Mouse (Mus musculus): ENCODE measurements at regions not wholly inside any gene's neighbourhood (a gene's known extent, or its start where the extent isn't known, plus 50 kb on each side); places are given as distances from the start of the nearest gene placed in this dataset.

DNA sequence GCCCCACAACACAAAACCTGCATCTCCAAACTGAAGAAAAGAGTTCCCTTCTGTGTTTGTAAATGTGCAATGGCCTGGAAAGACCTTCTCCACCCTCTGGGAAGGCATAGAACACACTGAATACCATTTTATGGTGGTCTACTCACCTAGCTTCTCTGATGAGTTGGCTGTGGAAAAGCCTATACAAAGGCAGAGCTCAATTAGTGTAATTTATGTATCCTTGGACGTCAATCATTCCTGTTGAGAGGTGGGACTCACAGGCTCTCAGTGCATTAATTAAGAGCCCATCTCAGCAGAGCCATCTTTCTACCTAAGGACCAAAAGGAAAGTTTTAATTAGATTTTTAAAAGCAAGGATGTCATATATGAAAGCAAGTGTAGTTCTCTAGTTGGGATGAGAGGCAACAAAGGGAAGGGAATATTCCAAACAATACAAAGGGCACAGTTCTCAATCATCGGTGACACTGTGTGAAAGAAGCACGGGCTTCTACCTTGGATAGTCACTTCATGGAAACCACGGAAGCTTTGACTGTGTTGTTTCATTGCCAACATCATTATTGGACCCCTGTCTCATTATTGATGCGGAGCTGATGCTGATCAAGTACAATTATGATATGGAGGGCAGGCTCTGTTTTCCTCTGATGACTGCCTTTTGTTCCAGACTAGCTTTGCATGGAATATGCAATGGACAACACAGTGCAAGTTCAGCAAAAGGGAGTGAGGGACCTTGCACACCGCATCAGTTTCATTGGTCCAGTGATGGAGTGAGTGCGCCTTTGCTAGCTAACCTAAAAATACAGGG lies 392.5 kb upstream of the Tenm3 start:
- H3K4me3 ChIP-seq (ENCODE audit: low read length) = no peak overlapping the region
- H3K9ac ChIP-seq (replicated peaks; ENCODE audit: low read length) = no peak overlapping the region
- no peak overlapping the region for H3K4me2 ChIP-seq (ENCODE audit: low read depth, low read length)
- no peak for TF ChIP-seq CTCF (IDR thresholded peaks at IDR 0.05; ENCODE audit: low read depth)
- no peaks in the 10 kb centered on the region for H3K9me3 ChIP-seq (ENCODE audit: low read length)
- WGBS = 53% methylated on average over 7 of the region's 7 CpGs
- H3K27ac ChIP-seq = no peak overlapping the region
- no peaks in the 10 kb centered on the region for H3K27me3 ChIP-seq (ENCODE audit: insufficient read depth, low read length)
- H3K36me3 ChIP-seq (ENCODE audit: insufficient read depth, low read length) = no peaks in the 10 kb centered on the region
- DNase-seq (ENCODE audit: low spot score) (no peak), ATAC-seq (no peak)
- H3K4me1 ChIP-seq (ENCODE audit: insufficient read depth, low read length) = 0 out of 2 replicates have a peak, but pooled peaks cover 3% of the 10 kb centered on the region

DNA sequence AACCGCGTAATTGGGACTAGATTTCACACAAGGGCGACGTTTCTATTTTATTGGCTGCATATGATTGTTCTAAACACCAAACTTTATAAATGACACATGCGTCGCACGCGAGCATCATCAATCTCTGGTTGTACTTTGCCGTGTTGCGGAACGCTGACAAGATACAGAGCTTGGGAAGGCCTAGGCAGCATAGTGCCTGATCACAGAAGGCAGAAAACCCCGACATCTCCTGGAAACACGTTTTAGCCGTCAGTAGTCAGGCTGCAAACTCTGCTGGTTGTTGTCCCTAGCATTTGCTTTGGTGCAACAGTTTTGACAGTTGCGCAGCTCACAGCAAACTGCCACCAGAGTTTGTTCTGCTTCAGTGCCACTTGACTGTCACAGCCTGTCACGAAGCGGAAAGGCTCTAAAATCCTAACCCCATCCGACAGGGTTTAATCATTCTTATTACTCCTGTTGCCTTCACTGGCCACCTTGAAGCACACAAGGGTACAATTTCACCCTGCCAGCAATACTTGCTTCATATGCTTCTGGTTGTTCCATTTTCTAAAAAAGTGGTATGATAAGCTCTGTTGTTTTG lies 380.2 kb upstream of the Tenm3 start:
- Histone ChIP-seq H3K9me3 (ENCODE audit: low read length) (no peaks in the 10 kb centered on the region), H3K27me3 (ENCODE audit: insufficient read depth, low read length) (no peaks in the 10 kb centered on the region), H3K27ac (no peak overlapping the region), H3K9ac (replicated peaks; ENCODE audit: low read length) (no peak overlapping the region), H3K4me3 (ENCODE audit: low read length) (no peak overlapping the region), H3K4me2 (ENCODE audit: low read depth, low read length) (no peak overlapping the region), H3K4me1 (ENCODE audit: insufficient read depth, low read length) (no peaks in the 10 kb centered on the region), H3K36me3 (ENCODE audit: insufficient read depth, low read length) (no peaks in the 10 kb centered on the region)
- 59% methylated on average over 18 of the region's 18 CpGs for WGBS
- peak; percentile 18 for DNase-seq (ENCODE audit: low spot score)
- no peak for TF ChIP-seq CTCF (IDR thresholded peaks at IDR 0.05; ENCODE audit: low read depth)
- no peak for ATAC-seq

DNA sequence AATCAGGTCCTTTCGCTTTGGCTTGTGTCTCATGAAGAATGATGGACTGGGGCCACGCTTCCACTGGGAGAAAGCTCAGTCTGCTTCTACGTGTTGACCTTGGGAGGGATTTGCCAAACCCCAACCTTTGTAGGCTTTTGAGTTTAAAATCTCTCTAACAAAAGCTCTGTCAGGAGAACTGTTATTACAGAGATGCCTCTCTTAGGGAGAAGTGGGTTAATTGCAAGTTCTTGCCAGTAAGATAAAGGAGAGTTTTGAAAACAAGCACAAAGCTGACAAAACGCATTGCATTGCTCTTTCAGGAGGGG lies 351.5 kb upstream of the Tenm3 start:
- no peak for TF ChIP-seq CTCF (IDR thresholded peaks at IDR 0.05; ENCODE audit: low read depth)
- WGBS = 55% methylated on average over 4 of the region's 4 CpGs
- Histone ChIP-seq H3K4me3 (ENCODE audit: low read length) (no peak overlapping the region), H3K36me3 (ENCODE audit: insufficient read depth, low read length) (no peaks in the 10 kb centered on the region), H3K9ac (replicated peaks; ENCODE audit: low read length) (no peak overlapping the region), H3K27me3 (ENCODE audit: insufficient read depth, low read length) (no peaks in the 10 kb centered on the region), H3K4me2 (ENCODE audit: low read depth, low read length) (no peak overlapping the region), H3K27ac (no peak overlapping the region), H3K4me1 (ENCODE audit: insufficient read depth, low read length) (0 out of 2 replicates have a peak, but pooled peaks cover 5% of the 10 kb centered on the region), H3K9me3 (ENCODE audit: low read length) (no peaks in the 10 kb centered on the region)
- no peak for ATAC-seq
- no peak for DNase-seq (ENCODE audit: low spot score)

DNA sequence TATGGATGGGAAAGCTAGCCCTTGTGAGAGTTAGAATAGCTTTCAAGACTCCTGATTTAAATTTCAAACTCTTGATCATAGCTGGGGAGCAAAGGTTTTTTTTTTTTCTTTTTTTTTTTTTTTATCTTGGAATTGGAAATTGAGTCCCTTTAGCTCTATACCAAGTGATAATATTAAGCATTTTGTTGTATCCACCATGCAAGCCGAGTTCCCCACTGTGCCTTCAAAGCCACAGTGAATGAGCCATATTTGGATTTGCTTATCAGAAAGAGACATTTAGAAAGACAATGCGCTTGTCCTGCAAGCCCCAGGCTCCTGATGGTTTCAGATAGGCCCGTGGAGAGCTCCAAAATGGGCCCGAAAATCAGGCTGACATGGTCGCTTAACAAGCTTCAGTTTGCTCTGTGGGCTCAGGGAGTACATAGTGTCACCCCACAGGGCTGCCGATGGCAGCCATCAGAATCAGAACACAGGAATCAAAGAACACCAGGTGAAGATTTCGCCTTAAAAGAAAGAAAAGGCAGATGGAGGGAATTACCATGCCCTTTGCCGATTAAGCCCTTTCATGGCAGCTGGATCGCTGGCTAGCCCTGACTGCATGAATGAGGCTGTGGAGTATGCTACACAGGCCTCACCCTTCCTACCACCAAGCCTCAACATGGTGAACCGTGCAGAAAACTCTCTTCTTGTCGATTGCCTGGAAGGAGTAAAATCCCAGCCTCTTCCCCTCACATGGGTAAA lies 351.0 kb upstream of the Tenm3 start:
- WGBS = 32% methylated on average over 11 of the region's 11 CpGs
- Histone ChIP-seq H3K9ac (replicated peaks; ENCODE audit: low read length) (no peak overlapping the region), H3K4me2 (ENCODE audit: low read depth, low read length) (no peak overlapping the region), H3K36me3 (ENCODE audit: insufficient read depth, low read length) (no peaks in the 10 kb centered on the region), H3K9me3 (ENCODE audit: low read length) (no peaks in the 10 kb centered on the region), H3K4me1 (ENCODE audit: insufficient read depth, low read length) (0 out of 2 replicates have a peak, but pooled peaks cover 5% of the 10 kb centered on the region), H3K27ac (no peak overlapping the region), H3K27me3 (ENCODE audit: insufficient read depth, low read length) (no peaks in the 10 kb centered on the region), H3K4me3 (ENCODE audit: low read length) (no peak overlapping the region)
- no peak for TF ChIP-seq CTCF (IDR thresholded peaks at IDR 0.05; ENCODE audit: low read depth)
- DNase-seq (ENCODE audit: low spot score) = peak; percentile 10
- no peak for ATAC-seq

DNA sequence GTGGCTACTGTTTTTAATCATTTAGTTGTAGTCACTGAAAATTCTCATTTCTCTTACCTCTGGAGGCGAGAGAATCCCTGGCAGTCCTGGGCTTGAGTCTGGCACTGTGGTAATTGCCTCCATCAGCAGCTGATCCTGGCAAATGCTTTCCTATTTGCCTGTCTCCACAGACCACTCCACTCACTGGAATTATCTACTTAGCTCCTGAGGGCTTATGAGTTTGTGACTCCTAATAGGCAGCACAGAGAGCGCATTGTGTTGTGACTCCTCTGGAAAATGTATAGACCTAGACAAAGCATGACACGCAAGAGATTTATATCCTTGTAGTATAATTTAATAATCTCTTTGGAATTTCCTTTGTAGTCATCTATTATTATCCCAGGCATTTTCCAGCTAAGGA lies 343.1 kb upstream of the Tenm3 start:
- H3K4me1 ChIP-seq (ENCODE audit: insufficient read depth, low read length) = no peaks in the 10 kb centered on the region
- no peak for ATAC-seq
- H3K9ac ChIP-seq (replicated peaks; ENCODE audit: low read length) = no peak overlapping the region
- TF ChIP-seq CTCF (IDR thresholded peaks at IDR 0.05; ENCODE audit: low read depth) = no peak
- no peaks in the 10 kb centered on the region for H3K36me3 ChIP-seq (ENCODE audit: insufficient read depth, low read length)
- H3K27ac ChIP-seq = no peak overlapping the region
- no peak for DNase-seq (ENCODE audit: low spot score)
- no peaks in the 10 kb centered on the region for H3K27me3 ChIP-seq (ENCODE audit: insufficient read depth, low read length)
- H3K9me3 ChIP-seq (ENCODE audit: low read length) = no peaks in the 10 kb centered on the region
- H3K4me2 ChIP-seq (ENCODE audit: low read depth, low read length) = no peak overlapping the region
- 65% methylated on average over 3 of the region's 3 CpGs for whole genome bisulfite sequencing
- no peak overlapping the region for H3K4me3 ChIP-seq (ENCODE audit: low read length)

DNA sequence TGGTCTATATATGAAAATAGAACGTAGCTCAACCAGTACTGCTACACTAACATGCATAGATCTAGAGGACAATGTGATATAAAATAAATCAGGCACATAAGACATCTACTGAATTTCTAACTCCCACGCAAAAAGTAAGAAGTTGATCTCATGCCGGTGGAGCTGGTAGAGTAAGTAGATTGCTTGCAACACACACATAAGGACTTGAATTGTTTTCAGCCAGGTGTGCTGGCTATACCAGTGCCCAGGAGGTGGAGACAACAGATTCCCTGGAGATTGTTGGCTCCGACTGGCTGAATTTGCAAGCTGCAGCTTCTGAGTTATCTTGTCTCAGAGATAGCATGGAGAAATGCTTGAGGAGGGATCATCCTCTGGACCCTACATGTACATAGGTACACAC lies 331.6 kb upstream of the Tenm3 start:
- H3K4me2 ChIP-seq (ENCODE audit: low read depth, low read length) = no peak overlapping the region
- no peaks in the 10 kb centered on the region for H3K4me1 ChIP-seq (ENCODE audit: insufficient read depth, low read length)
- no peak for TF ChIP-seq CTCF (IDR thresholded peaks at IDR 0.05; ENCODE audit: low read depth)
- no peaks in the 10 kb centered on the region for H3K9me3 ChIP-seq (ENCODE audit: low read length)
- no peak overlapping the region for H3K4me3 ChIP-seq (ENCODE audit: low read length)
- no peaks in the 10 kb centered on the region for H3K36me3 ChIP-seq (ENCODE audit: insufficient read depth, low read length)
- H3K9ac ChIP-seq (replicated peaks; ENCODE audit: low read length) = no peak overlapping the region
- DNase-seq (ENCODE audit: low spot score) (no peak), ATAC-seq (no peak)
- WGBS = 81% methylated on average over 4 of the region's 4 CpGs
- H3K27ac ChIP-seq = no peak overlapping the region
- H3K27me3 ChIP-seq (ENCODE audit: insufficient read depth, low read length) = no peaks in the 10 kb centered on the region
